Mouse (Mus musculus): ENCODE data around the gene Vac14.

DNA sequence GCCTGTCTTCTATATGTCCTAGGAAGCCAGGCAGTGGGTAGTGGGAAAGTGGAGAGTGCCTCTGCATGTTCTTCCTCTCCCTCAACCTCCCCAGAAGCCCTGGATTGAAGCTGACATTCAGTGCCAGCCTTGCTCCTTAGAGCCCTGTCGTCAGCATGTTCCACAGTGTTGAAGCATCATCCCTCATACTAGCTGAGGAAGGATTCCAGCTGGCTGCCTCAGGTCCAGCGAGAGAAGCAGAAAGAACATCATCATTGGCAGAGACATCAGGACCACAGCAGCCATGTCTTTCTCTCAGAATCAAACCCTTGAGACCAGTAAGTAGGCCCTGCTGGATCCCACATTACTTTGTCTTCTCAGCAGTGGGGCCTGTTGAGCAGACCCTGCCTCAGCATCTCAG is 39.3 kb downstream of the Vac14 start:
- TF ChIP-seq CTCF (IDR thresholded peaks at IDR 0.05; ENCODE audit: extremely low read depth, insufficient read length, insufficient replicate concordance, low read depth, low read length) (no peak), POLR2A (IDR thresholded peaks at IDR 0.05; ENCODE audit: low read depth, low read length) (no peak)

Measured in small intestine, adult 2 months (tissue).